Mouse (Mus musculus) embryonic facial prominence, embryonic 14.5 days (tissue): ENCODE measurements around the gene Tbc1d14. TPM values are rescaled to one million over a fixed set of nuclear protein-coding genes. Genes with fewer than 3 reads are reported as not detected.

Experiments
- ATAC-seq: fragments of 200-750 bp; cut with Nextera tagmentation; 2 replicates; pipeline ENCODE4 v1.8.0; 2017; ENCODE audit warnings: low read depth, moderate number of reproducible peaks, moderate TSS enrichment
- DNase-seq: peaks from one replicate; pipeline ENCODE4 v3.0.0-alpha.2; 2015; ENCODE audit warnings: low spot score
- H3K27ac ChIP-seq: fragments of 300-500 bp; sonication (generic); replicated peaks from 2 replicates; pipeline ENCODE4 v1.5.1; 2014; ENCODE audit warnings: low read depth, mild to moderate bottlenecking, low read length, moderate library complexity
- H3K27me3 ChIP-seq: fragments of 300-500 bp; sonication (generic); replicated peaks from 2 replicates; pipeline ENCODE4 v1.6.1; 2014; ENCODE audit warnings: low read length; ENCODE audit not compliant: control insufficient read depth, insufficient read depth
- H3K36me3 ChIP-seq: fragments of 300-500 bp; sonication (generic); 2 replicates; pipeline ENCODE4 v1.6.1; 2014; ENCODE audit warnings: low read length, mixed read lengths; ENCODE audit not compliant: control insufficient read depth, insufficient read depth
- H3K4me1 ChIP-seq: fragments of 300-500 bp; sonication (generic); 2 replicates; pipeline ENCODE4 v1.6.1; 2014; ENCODE audit warnings: antibody characterized with exemption, low read length; ENCODE audit not compliant: control insufficient read depth, insufficient read depth
- H3K4me2 ChIP-seq: fragments of 300-500 bp; sonication (generic); 2 replicates; pipeline ENCODE4 v1.6.1; 2014; ENCODE audit warnings: low read depth, mild to moderate bottlenecking, low read length, moderate library complexity, mixed read lengths
- H3K4me3 ChIP-seq: fragments of 300-500 bp; sonication (generic); 2 replicates; pipeline ENCODE4 v1.5.1; 2014; ENCODE audit warnings: low read depth, mild to moderate bottlenecking, low read length
- H3K9ac ChIP-seq: fragments of 300-500 bp; sonication (generic); 2 replicates; pipeline ENCODE4 v1.6.1; 2014; ENCODE audit warnings: low read depth, mild to moderate bottlenecking, low read length, moderate library complexity, mixed read lengths
- H3K9me3 ChIP-seq: fragments of 300-500 bp; sonication (generic); 2 replicates; pipeline ENCODE4 v1.6.1; 2016; ENCODE audit warnings: low read length; ENCODE audit not compliant: control insufficient read depth
- whole genome bisulfite sequencing: fragments of 180-500 bp; shearing (Covaris S2); extraction: QIAGEN DNeasy Blood & Tissue Kit; methylation state at CpG from one replicate; pipeline ENCODE4 v1.1.7; 2014; 5-methylcytosine and 5-hydroxymethylcytosine counted together
- polyA plus RNA-seq: library from polyadenylated mRNA; unstranded; fragments of >200 nt; fragmentation: Nextera tagmentation; extraction: Ambion mirVana; gene quantifications from 2 replicates; pipeline ENCODE4 v1.2.1, GENCODE M21; 2014

The Tbc1d14 gene
- polyA plus RNA-seq, 1 experiment from 2014 or later: 38.5 TPM

- Histone ChIP-seq H3K4me2 (no peak overlapping the region), H3K4me1 (peaks cover 14% of the 10 kb centered on the region; the same call in 1 of the 2 replicates), H3K36me3 (no peaks in the 10 kb centered on the region), H3K27ac (no peak overlapping the region), H3K27me3 (no peaks in the 10 kb centered on the region), H3K4me3 (no peak overlapping the region), H3K9me3 (no peaks in the 10 kb centered on the region), H3K9ac (no peak overlapping the region)
- whole genome bisulfite sequencing: 78% methylated on average over 3 of the region's 3 CpGs
- DNase-seq (no peak), ATAC-seq (no peak)
Observed at GRCm38 (mm10) chr5:36556906-36557305, 36.2 kb downstream of the Tbc1d14 start.

- no peak overlapping the region for H3K27ac ChIP-seq
- no peak overlapping the region for H3K9ac ChIP-seq
- WGBS: 68% methylated on average over 4 of the region's 4 CpGs
- no peaks in the 10 kb centered on the region for H3K36me3 ChIP-seq
- no peak overlapping the region for H3K4me3 ChIP-seq
- DNase-seq (no peak), ATAC-seq (no peak)
- peaks cover 14% of the 10 kb centered on the region; the same call in 1 of the 2 replicates for H3K4me1 ChIP-seq
- no peak overlapping the region for H3K4me2 ChIP-seq
- no peaks in the 10 kb centered on the region for H3K27me3 ChIP-seq
- H3K9me3 ChIP-seq: no peaks in the 10 kb centered on the region
Observed at GRCm38 (mm10) chr5:36556289-36556688, 36.8 kb downstream of the Tbc1d14 start.

- no peak overlapping the region for H3K4me2 ChIP-seq
- H3K9me3 ChIP-seq: no peaks in the 10 kb centered on the region
- peak; percentile 79 for DNase-seq
- 38% methylated on average over 5 of the region's 5 CpGs for WGBS
- H3K27me3 ChIP-seq: no peaks in the 10 kb centered on the region
- no peak overlapping the region for H3K4me3 ChIP-seq
- ATAC-seq: no peak; the same call in 1 of the 2 replicates
- H3K4me1 ChIP-seq: peaks cover 14% of the 10 kb centered on the region; the same call in 1 of the 2 replicates
- no peak overlapping the region for H3K9ac ChIP-seq
- peak overlapping the region; percentile 34; the same call in 1 of the 2 replicates for H3K27ac ChIP-seq
- no peaks in the 10 kb centered on the region for H3K36me3 ChIP-seq
Observed at GRCm38 (mm10) chr5:36554496-36554895, 38.6 kb downstream of the Tbc1d14 start.

GRCm38 (mm10) chr5:36553886-36554285 is 39.2 kb downstream of the Tbc1d14 start:
- no peak overlapping the region for H3K4me3 ChIP-seq
- no peak overlapping the region for H3K9ac ChIP-seq
- DNase-seq: no peak
- H3K27me3 ChIP-seq: no peaks in the 10 kb centered on the region
- peaks cover 14% of the 10 kb centered on the region; the same call in 1 of the 2 replicates for H3K4me1 ChIP-seq
- H3K9me3 ChIP-seq: no peaks in the 10 kb centered on the region
- no peaks in the 10 kb centered on the region for H3K36me3 ChIP-seq
- no peak for ATAC-seq
- H3K27ac ChIP-seq: 0 out of 2 replicates have a peak overlapping the region, but pooled peaks have one; percentile 3
- 72% methylated on average over 4 of the region's 4 CpGs for WGBS
- no peak overlapping the region for H3K4me2 ChIP-seq

- Histone ChIP-seq H3K4me2 (no peak overlapping the region), H3K4me1 (peaks cover 10% of the 10 kb centered on the region; the same call in 1 of the 2 replicates), H3K36me3 (no peaks in the 10 kb centered on the region), H3K27ac (no peak overlapping the region), H3K4me3 (no peak overlapping the region), H3K27me3 (no peaks in the 10 kb centered on the region), H3K9me3 (no peaks in the 10 kb centered on the region), H3K9ac (no peak overlapping the region)
- WGBS: 60% methylated on average over 2 of the region's 2 CpGs
- no peak for DNase-seq
- ATAC-seq: no peak
Observed at GRCm38 (mm10) chr5:36553056-36553606, 39.9 kb downstream of the Tbc1d14 start.

- 87% methylated on average over 4 of the region's 4 CpGs for WGBS
- Histone ChIP-seq H3K4me2 (no peak overlapping the region), H3K27me3 (no peaks in the 10 kb centered on the region), H3K9ac (no peak overlapping the region), H3K9me3 (no peaks in the 10 kb centered on the region), H3K4me1 (peaks cover 10% of the 10 kb centered on the region; the same call in 1 of the 2 replicates), H3K36me3 (no peaks in the 10 kb centered on the region), H3K27ac (no peak overlapping the region), H3K4me3 (no peak overlapping the region)
- ATAC-seq (0 out of 2 replicates have a peak, but pooled peaks have one; percentile 22), DNase-seq (peak; percentile 40)
Observed at GRCm38 (mm10) chr5:36552391-36552790, 40.7 kb downstream of the Tbc1d14 start.

GRCm38 (mm10) chr5:36549243-36549642 is 43.8 kb downstream of the Tbc1d14 start:
- DNase-seq (no peak), ATAC-seq (no peak)
- no peaks in the 10 kb centered on the region for H3K27me3 ChIP-seq
- H3K9me3 ChIP-seq: no peaks in the 10 kb centered on the region
- no peak overlapping the region for H3K9ac ChIP-seq
- no peak overlapping the region for H3K4me2 ChIP-seq
- H3K27ac ChIP-seq: no peak overlapping the region
- no peak overlapping the region for H3K4me3 ChIP-seq
- H3K36me3 ChIP-seq: no peaks in the 10 kb centered on the region
- WGBS: 65% methylated on average over 6 of the region's 6 CpGs
- H3K4me1 ChIP-seq: 0 out of 2 replicates have a peak, but pooled peaks cover 3% of the 10 kb centered on the region

- DNase-seq (no peak), ATAC-seq (no peak)
- no peaks in the 10 kb centered on the region for H3K9me3 ChIP-seq
- H3K27me3 ChIP-seq: no peaks in the 10 kb centered on the region
- 92% methylated on average over 1 of the region's 1 CpGs for WGBS
- no peak overlapping the region for H3K4me2 ChIP-seq
- no peak overlapping the region for H3K4me3 ChIP-seq
- no peak overlapping the region for H3K27ac ChIP-seq
- no peak overlapping the region for H3K9ac ChIP-seq
- no peaks in the 10 kb centered on the region for H3K36me3 ChIP-seq
- no peaks in the 10 kb centered on the region for H3K4me1 ChIP-seq
Observed at GRCm38 (mm10) chr5:36544765-36545164, 48.3 kb downstream of the Tbc1d14 start.

- Histone ChIP-seq H3K27ac (no peak overlapping the region), H3K27me3 (no peaks in the 10 kb centered on the region), H3K9ac (no peak overlapping the region), H3K9me3 (no peaks in the 10 kb centered on the region), H3K36me3 (no peaks in the 10 kb centered on the region), H3K4me3 (no peak overlapping the region), H3K4me1 (no peaks in the 10 kb centered on the region), H3K4me2 (no peak overlapping the region)
- ATAC-seq (no peak), DNase-seq (no peak)
- 81% methylated on average over 2 of the region's 2 CpGs for WGBS
Observed at GRCm38 (mm10) chr5:36540928-36541327, 52.1 kb downstream of the Tbc1d14 start.
